Mouse (Mus musculus): ENCODE results near the gene Mstn. TPM values are rescaled to one million over a fixed set of nuclear protein-coding genes. Genes with fewer than 3 reads are reported as not detected.

Mstn gene
- 4.8 and 5.1 TPM in 2 replicates for polyA plus RNA-seq (2015; fragmentation: Nextera tagmentation; extraction: Ambion mirVana)

DNA sequence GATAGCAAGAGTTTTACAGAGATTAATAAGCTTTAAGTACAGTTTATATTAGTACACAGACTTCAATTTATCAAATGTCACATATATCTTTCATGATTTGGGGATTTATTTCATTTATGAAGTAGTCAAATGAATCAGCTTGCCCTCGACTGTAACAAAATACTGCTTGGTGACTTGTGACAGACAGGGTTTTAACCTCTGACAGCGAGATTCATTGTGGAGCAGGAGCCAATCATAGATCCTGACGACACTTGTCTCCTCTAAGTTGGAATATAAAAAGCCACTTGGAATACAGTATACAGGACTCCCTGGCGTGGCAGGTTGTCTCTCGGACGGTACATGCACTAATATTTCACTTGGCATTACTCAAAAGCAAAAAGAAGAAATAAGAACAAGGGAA is at the start of gene Mstn:
Gene Mstn (plus strand): TSS at position 301 of the 400 bp plus-strand sequence.
- H3K4me3 ChIP-seq = no peak within 1 kb of the TSS
- no peak for ATAC-seq (ENCODE audit: extremely low read depth, insufficient number of reproducible peaks, low FRiP score, low TSS enrichment)
- peak within 1 kb of the TSS; percentile 56; the same call in 1 of the 2 replicates for H3K27ac ChIP-seq (replicated peaks)
- WGBS = 43% methylated on average over 6 of the region's 6 CpGs
- peaks cover 26% of the 10 kb centered on the region for H3K4me1 ChIP-seq
- peak within 1 kb of the TSS; percentile 29 for H3K4me2 ChIP-seq
- H3K9me3 ChIP-seq = no peaks in the 10 kb centered on the region
- H3K9ac ChIP-seq = peak within 1 kb of the TSS; percentile 62; the same call in 1 of the 2 replicates
- no peaks in the 10 kb centered on the region for H3K27me3 ChIP-seq (replicated peaks)
- no peaks in the 10 kb centered on the region for H3K36me3 ChIP-seq

DNA sequence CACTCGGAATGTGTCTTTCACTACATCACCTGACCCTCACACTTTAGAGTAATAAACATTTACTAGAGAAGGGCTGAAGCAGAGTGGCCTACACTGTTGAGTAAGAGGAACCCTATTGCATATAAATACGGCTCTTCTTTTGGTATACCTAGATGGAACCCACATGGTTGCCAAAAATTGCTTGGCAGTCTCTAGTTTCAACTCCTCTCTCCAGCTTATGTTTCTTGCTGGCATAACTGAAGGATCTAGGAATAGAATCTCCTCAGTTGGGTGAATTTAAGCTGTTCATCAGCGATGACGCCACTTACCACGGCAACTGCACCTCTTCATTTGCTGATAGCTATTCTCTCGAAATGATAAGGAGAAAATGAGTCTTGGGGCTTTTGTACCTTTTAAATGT is 46.7 kb upstream of the Mstn start:
- Histone ChIP-seq H3K9ac (no peak overlapping the region), H3K27me3 (replicated peaks) (no peaks in the 10 kb centered on the region), H3K36me3 (no peaks in the 10 kb centered on the region), H3K27ac (replicated peaks) (no peak overlapping the region), H3K9me3 (no peaks in the 10 kb centered on the region), H3K4me2 (no peak overlapping the region), H3K4me1 (no peaks in the 10 kb centered on the region), H3K4me3 (no peak overlapping the region)
- ATAC-seq (ENCODE audit: extremely low read depth, insufficient number of reproducible peaks, low FRiP score, low TSS enrichment) = no peak
- 71% methylated on average over 6 of the region's 6 CpGs for WGBS

DNA sequence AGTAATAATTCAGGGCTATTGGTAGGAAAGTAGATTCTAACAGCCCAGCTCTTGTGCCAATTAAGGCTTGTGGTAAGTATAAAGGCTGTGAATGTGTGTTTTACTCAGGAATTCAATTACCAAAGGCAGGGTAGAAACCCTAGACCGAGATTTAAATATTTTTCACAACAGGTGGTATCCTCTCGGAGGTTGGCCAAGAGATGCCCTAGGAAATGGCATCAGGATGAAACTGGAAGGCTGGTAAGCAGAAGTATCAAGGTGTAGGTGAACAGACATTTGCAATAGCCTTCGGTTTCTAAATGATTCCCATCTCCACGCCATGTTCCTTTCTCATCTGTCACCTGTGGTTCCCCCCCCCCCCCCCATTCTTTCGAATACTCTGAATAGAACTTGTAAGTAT is 45.8 kb upstream of the Mstn start:
- Histone ChIP-seq H3K27ac (replicated peaks) (no peak overlapping the region), H3K9ac (no peak overlapping the region), H3K4me2 (no peak overlapping the region), H3K36me3 (no peaks in the 10 kb centered on the region), H3K4me3 (no peak overlapping the region), H3K4me1 (no peaks in the 10 kb centered on the region), H3K9me3 (no peaks in the 10 kb centered on the region), H3K27me3 (replicated peaks) (no peaks in the 10 kb centered on the region)
- ATAC-seq (ENCODE audit: extremely low read depth, insufficient number of reproducible peaks, low FRiP score, low TSS enrichment) = no peak
- WGBS = 80% methylated on average over 5 of the region's 5 CpGs

DNA sequence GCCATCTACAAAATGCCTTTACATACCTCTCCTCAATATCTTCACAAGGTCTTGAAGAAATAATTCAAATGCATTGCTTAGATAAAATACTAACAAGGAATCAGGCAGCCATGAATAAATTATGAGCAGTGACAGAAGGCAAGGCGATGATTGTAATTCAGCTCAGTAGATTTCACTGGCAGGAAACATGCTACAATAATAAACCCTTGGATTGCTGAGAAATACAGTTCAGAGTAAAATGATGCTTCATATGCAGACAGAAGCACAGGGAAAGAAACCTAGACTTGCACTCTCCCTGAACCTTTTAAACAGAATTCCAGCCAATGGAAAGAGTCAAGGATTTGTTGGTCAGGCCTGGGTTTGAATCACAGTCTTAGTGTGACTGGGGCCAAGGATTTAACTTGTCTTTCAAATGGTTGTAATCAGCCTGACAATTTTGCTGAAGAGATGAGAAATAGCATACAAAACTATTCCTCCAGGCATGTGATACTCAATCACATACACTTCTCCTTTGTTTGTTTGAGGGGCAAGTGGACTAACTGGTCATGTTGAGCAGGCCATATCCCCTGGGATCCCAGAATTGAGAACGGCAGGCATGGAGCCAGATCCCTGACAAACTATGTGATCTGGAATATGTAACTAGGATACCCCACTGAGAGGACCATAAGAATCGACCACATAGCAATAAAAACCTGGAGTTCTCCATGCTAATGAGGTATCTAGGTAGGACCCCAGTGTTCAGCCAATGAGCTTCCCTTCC is 42.5 kb upstream of the Mstn start:
- 55% methylated on average over 3 of the region's 3 CpGs for WGBS
- ATAC-seq (ENCODE audit: extremely low read depth, insufficient number of reproducible peaks, low FRiP score, low TSS enrichment) = no peak

DNA sequence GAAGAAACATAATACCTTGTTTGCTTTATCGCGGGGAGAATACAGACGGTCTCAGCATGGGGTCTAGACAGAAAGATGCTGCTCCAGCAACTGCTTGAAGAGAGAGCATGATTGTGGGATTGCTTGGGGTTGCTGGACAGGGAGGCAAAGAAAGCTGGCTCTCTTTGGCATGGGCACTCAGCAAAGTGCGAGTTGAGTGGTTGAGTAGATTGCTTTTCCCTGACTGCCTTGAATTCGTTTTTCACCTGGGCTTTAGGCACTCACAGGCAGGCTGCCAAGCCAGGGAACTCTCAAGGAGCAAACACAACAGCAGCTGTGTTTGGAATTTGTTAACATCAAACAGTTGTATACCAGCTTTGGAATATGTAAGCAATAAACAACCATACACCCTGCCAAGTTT is 41.4 kb upstream of the Mstn start, which contains the start of gene 1700019D03Rik:
Gene 1700019D03Rik (minus strand): TSS at position 101 of the 400 bp plus-strand sequence.
- ATAC-seq (ENCODE audit: extremely low read depth, insufficient number of reproducible peaks, low FRiP score, low TSS enrichment) = no peak
- Histone ChIP-seq H3K27me3 (replicated peaks) (no peaks in the 10 kb centered on the region), H3K4me2 (no peak within 1 kb of the TSS), H3K36me3 (no peaks in the 10 kb centered on the region), H3K27ac (replicated peaks) (no peak within 1 kb of the TSS), H3K9me3 (no peaks in the 10 kb centered on the region), H3K4me1 (no peaks in the 10 kb centered on the region), H3K9ac (no peak within 1 kb of the TSS), H3K4me3 (no peak within 1 kb of the TSS)
- WGBS = 53% methylated on average over 5 of the region's 5 CpGs

More for the DNA sequence above, 42.5 kb upstream of the Mstn start:
- H3K4me3 ChIP-seq = no peak overlapping the region
- H3K4me1 ChIP-seq = no peaks in the 10 kb centered on the region
- H3K9me3 ChIP-seq = no peaks in the 10 kb centered on the region
- H3K27me3 ChIP-seq (replicated peaks) = no peaks in the 10 kb centered on the region
- H3K4me2 ChIP-seq = no peak overlapping the region
- H3K9ac ChIP-seq = no peak overlapping the region
- H3K36me3 ChIP-seq = no peaks in the 10 kb centered on the region
- H3K27ac ChIP-seq (replicated peaks) = no peak overlapping the region

DNA sequence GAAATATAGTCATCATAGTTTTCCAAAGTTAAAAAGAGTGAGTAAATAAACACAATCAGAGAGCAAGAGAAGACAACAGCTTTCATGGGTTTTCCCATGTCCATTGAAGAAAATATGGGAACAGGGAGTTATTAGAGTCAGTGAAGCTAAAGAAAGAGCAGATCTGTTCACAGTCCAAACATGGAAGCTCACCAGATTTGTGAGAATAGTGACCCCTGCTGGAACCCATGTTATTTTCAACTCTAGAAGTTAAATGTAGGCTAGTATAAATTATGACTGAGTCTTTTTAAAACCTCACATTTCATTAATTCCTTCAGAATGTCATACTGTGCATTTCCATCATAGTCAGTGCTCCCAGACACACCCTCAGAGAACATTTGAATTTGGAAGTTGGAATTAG is 28.9 kb upstream of the Mstn start:
- H3K4me3 ChIP-seq = no peak overlapping the region
- H3K4me1 ChIP-seq = 0 out of 2 replicates have a peak, but pooled peaks cover 3% of the 10 kb centered on the region
- H3K4me2 ChIP-seq = no peak overlapping the region
- ATAC-seq (ENCODE audit: extremely low read depth, insufficient number of reproducible peaks, low FRiP score, low TSS enrichment) = no peak
- no peaks in the 10 kb centered on the region for H3K36me3 ChIP-seq
- no peaks in the 10 kb centered on the region for H3K27me3 ChIP-seq (replicated peaks)
- H3K27ac ChIP-seq (replicated peaks) = no peak overlapping the region
- H3K9me3 ChIP-seq = no peaks in the 10 kb centered on the region
- H3K9ac ChIP-seq = no peak overlapping the region

DNA sequence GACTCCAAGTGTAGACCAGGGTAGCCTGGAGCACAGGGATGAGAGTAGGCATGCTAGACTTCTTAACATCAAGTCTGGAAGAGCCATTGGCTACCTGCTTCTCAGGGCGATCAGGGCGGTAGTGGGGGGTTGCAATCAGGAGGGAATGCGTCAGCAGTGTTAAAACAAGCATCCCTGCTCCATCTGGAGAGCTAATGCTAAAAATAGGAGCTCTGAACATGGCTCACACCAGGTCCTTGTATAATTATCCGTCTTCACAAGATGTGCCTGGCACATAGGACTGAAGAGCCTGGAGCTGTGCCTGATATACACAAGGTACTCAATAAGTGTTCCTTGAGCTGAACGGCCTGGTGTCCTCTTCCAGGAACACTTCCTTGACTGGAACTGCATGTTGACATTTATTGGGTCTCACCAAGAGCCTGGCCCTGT is 24.0 kb upstream of the Mstn start:
- H3K27me3 ChIP-seq (replicated peaks) = no peaks in the 10 kb centered on the region
- no peaks in the 10 kb centered on the region for H3K9me3 ChIP-seq
- WGBS = 40% methylated on average over 5 of the region's 5 CpGs
- no peak overlapping the region for H3K27ac ChIP-seq (replicated peaks)
- no peak overlapping the region for H3K9ac ChIP-seq
- ATAC-seq (ENCODE audit: extremely low read depth, insufficient number of reproducible peaks, low FRiP score, low TSS enrichment) = no peak
- H3K4me3 ChIP-seq = no peak overlapping the region
- 0 out of 2 replicates have a peak, but pooled peaks cover 3% of the 10 kb centered on the region for H3K4me1 ChIP-seq
- H3K36me3 ChIP-seq = no peaks in the 10 kb centered on the region
- no peak overlapping the region for H3K4me2 ChIP-seq

DNA sequence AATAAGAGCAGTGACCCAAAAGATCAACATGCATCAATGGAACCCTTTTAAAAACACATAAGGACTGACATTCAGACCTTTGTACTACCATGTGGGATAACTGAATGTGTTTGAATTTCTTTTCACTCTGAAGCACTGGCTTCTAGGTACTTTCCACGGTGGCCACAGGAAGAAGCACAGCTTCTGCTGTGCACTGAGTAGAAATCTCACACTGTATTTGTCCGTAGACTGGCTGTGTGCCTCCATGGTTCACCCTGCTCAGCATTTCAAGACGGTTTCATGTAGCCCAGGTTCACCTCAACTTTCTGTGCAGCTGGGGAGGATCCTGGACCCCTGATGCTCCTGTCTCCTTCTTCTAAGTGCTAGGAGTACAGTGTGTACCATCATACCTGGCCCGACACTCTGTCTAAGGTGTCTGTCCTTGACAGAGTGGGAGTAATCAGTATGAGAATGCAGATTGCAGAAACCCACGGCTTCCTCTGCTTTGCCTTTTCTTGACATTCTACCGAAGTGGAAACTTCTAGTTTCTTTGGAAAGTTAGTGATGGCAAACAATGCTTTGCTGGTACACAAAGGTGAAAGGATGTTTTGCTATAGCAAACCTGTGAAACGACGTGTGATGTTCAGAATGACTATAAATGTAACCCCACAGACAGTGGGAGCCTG is 11.5 kb upstream of the Mstn start:
- whole genome bisulfite sequencing = 74% methylated on average over 8 of the region's 8 CpGs
- Histone ChIP-seq H3K9ac (no peak overlapping the region), H3K27ac (replicated peaks) (no peak overlapping the region), H3K4me3 (no peak overlapping the region), H3K36me3 (no peaks in the 10 kb centered on the region), H3K27me3 (replicated peaks) (no peaks in the 10 kb centered on the region), H3K4me2 (no peak overlapping the region), H3K9me3 (no peaks in the 10 kb centered on the region), H3K4me1 (no peaks in the 10 kb centered on the region)
- no peak for ATAC-seq (ENCODE audit: extremely low read depth, insufficient number of reproducible peaks, low FRiP score, low TSS enrichment)

DNA sequence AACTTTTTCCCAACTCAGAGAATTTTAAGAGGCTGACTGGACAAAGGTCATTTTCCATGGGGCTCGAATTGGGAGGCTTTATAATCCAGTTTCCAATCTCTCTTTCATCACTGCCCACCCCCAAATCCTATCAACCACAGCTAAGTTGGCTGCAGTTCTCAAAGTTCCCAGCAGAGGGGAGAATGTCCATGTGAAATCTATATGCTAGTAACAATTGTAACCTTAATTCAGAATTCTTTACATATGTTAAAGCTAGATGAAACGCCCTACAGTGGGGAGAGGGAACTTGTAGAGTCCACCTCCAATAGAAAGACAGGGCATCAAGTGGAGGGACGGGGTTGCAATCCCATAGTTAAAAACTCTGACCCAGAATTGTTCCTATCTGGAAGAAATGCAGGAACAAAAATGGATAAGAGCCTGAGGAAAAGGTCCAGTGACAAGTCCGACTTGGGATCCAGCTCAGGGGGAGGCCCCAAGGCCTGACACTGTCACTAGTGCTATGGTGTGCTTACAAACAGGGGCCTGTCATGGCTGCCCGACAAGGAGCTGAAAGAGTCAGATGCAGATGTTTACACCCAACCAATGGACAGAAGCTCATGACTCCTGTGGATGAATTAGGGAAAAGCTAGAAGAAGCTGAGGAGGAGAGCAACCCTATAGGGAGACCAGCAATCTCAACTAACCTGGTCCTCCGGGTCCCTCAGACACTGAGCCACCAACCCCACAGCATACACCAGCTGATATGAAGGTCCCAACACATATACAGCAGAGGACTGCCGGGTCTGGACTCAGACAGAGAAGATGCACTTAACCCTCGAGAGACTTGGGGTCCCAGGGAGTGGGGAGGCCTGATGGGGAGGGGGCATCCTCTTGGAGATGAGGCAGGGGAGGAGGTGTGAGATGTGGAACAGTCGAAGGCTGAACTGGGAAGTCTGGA is 8.1 kb upstream of the Mstn start:
- Histone ChIP-seq H3K4me3 (no peak overlapping the region), H3K27ac (replicated peaks) (no peak overlapping the region), H3K9me3 (no peaks in the 10 kb centered on the region), H3K4me2 (no peak overlapping the region), H3K27me3 (replicated peaks) (no peaks in the 10 kb centered on the region), H3K36me3 (no peaks in the 10 kb centered on the region), H3K9ac (no peak overlapping the region), H3K4me1 (no peaks in the 10 kb centered on the region)
- WGBS = 34% methylated on average over 9 of the region's 9 CpGs
- no peak for ATAC-seq (ENCODE audit: extremely low read depth, insufficient number of reproducible peaks, low FRiP score, low TSS enrichment)

DNA sequence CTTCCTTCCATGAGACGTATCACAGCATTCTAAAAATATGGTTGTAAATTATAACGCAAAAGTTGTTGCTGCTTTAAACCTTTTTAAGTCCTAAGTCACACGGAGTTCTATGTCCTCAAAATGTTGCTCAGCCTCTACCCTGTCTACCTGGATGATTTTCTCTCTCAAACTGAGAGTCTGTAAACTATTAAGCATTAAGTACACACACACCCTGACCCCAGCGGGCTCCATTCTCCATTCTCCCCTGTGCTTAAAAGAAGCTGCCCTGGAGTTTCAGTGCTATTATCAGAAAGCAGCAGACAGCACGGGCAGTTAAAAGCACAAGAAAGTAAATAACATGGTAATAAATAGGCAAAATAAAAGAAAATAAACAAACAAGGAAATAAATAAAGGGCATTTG is 2.3 kb upstream of the Mstn start:
- no peak overlapping the region for H3K9ac ChIP-seq
- no peak overlapping the region for H3K27ac ChIP-seq (replicated peaks)
- H3K4me2 ChIP-seq = no peak overlapping the region
- H3K4me3 ChIP-seq = no peak overlapping the region
- peaks cover 26% of the 10 kb centered on the region for H3K4me1 ChIP-seq
- ATAC-seq (ENCODE audit: extremely low read depth, insufficient number of reproducible peaks, low FRiP score, low TSS enrichment) = no peak
- no peaks in the 10 kb centered on the region for H3K9me3 ChIP-seq
- WGBS = 84% methylated on average over 5 of the region's 5 CpGs
- H3K27me3 ChIP-seq (replicated peaks) = no peaks in the 10 kb centered on the region
- H3K36me3 ChIP-seq = no peaks in the 10 kb centered on the region

DNA sequence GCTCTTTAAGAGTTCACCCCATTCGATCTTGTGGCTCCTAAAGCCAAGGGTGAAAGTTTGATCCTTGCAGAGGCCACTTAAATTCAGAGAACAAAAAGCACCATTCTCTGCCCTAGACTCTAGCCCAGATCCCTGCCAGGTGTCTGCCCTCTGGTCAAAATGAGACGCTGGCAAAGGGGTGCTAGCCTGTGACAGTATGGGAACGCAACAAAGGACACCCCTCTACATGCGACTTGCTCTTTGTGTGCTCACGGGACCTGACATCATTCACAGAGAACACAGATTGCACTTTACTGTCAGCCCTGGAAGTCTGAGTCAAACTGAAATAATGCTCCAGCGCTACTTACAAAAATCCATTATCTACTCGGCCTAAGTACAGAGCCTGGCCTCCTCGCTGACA is 941 bp upstream of the Mstn start:
- no peak for ATAC-seq (ENCODE audit: extremely low read depth, insufficient number of reproducible peaks, low FRiP score, low TSS enrichment)
- peak overlapping the region; percentile 29 for H3K4me2 ChIP-seq
- H3K36me3 ChIP-seq = no peaks in the 10 kb centered on the region
- whole genome bisulfite sequencing = 39% methylated on average over 8 of the region's 8 CpGs
- H3K4me3 ChIP-seq = no peak overlapping the region
- peak overlapping the region; percentile 62; the same call in 1 of the 2 replicates for H3K9ac ChIP-seq
- H3K9me3 ChIP-seq = no peaks in the 10 kb centered on the region
- peak overlapping the region; percentile 56; the same call in 1 of the 2 replicates for H3K27ac ChIP-seq (replicated peaks)
- H3K4me1 ChIP-seq = peaks cover 26% of the 10 kb centered on the region
- H3K27me3 ChIP-seq (replicated peaks) = no peaks in the 10 kb centered on the region

Data from heart, embryonic 13.5 days (tissue).